Mouse (Mus musculus) intestine, embryonic 14.5 days (tissue): ENCODE measurements around the gene Naa80. TPM values are rescaled to one million over a fixed set of nuclear protein-coding genes. Genes with fewer than 3 reads are reported as not detected.

Experiments used
- ATAC-seq: fragments of 200-750 bp; cut with Nextera tagmentation; replicated peaks from 2 replicates; pipeline ENCODE4 v1.8.0; 2017; ENCODE audit warnings: low read depth, moderate number of reproducible peaks, moderate TSS enrichment, moderate library complexity; ENCODE audit not compliant: low FRiP score, low TSS enrichment
- DNase-seq: peaks from one replicate; pipeline ENCODE4 v3.0.0-alpha.2; 2018; ENCODE audit warnings: low spot score
- H3K27ac ChIP-seq: fragments of 300-500 bp; sonication (generic); 2 replicates; pipeline ENCODE4 v1.5.1; 2014; ENCODE audit warnings: low read depth, mild to moderate bottlenecking, control low read depth
- H3K27me3 ChIP-seq: fragments of 300-500 bp; sonication (generic); replicated peaks from 2 replicates; pipeline ENCODE4 v1.6.1; 2014; ENCODE audit warnings: low read length, control low read depth; ENCODE audit not compliant: control insufficient read depth, insufficient read depth
- H3K36me3 ChIP-seq: fragments of 300-500 bp; sonication (generic); 2 replicates; pipeline ENCODE4 v1.6.1; 2014; ENCODE audit warnings: low read length, control low read depth; ENCODE audit not compliant: control insufficient read depth, insufficient read depth
- H3K4me1 ChIP-seq: fragments of 300-500 bp; sonication (generic); replicated peaks from 2 replicates; pipeline ENCODE4 v1.6.1; 2014; ENCODE audit warnings: low read length, control low read depth, mixed read lengths; ENCODE audit not compliant: control insufficient read depth, insufficient read depth
- H3K4me2 ChIP-seq: fragments of 300-500 bp; sonication (generic); 2 replicates; pipeline ENCODE4 v1.6.1; 2014; ENCODE audit warnings: low read length
- H3K4me3 ChIP-seq: fragments of 300-500 bp; sonication (generic); 2 replicates; pipeline ENCODE4 v1.5.1; 2014; ENCODE audit warnings: low read depth, low read length, control low read depth, mixed read lengths
- H3K9ac ChIP-seq: fragments of 300-500 bp; sonication (generic); 2 replicates; pipeline ENCODE4 v1.6.1; 2014; ENCODE audit warnings: mild to moderate bottlenecking, low read length
- H3K9me3 ChIP-seq: fragments of 300-500 bp; sonication (generic); 2 replicates; pipeline ENCODE4 v1.6.1; 2016; ENCODE audit warnings: low read length, control low read depth; ENCODE audit not compliant: control insufficient read depth
- WGBS: fragments of 180-500 bp; shearing (Covaris S2); extraction: QIAGEN DNeasy Blood & Tissue Kit; methylation state at CpG from one replicate; pipeline ENCODE4 v1.1.7; 2014; 5-methylcytosine and 5-hydroxymethylcytosine counted together
- polyA plus RNA-seq: library from polyadenylated mRNA; unstranded; fragments of >200 nt; fragmentation: Nextera tagmentation; extraction: Ambion mirVana; gene quantifications from 2 replicates; pipeline ENCODE4 v1.2.1, GENCODE M21; 2014

The Naa80 gene
- polyA plus RNA-seq = 14.7 and 19.6 TPM in 2 replicates

DNA sequence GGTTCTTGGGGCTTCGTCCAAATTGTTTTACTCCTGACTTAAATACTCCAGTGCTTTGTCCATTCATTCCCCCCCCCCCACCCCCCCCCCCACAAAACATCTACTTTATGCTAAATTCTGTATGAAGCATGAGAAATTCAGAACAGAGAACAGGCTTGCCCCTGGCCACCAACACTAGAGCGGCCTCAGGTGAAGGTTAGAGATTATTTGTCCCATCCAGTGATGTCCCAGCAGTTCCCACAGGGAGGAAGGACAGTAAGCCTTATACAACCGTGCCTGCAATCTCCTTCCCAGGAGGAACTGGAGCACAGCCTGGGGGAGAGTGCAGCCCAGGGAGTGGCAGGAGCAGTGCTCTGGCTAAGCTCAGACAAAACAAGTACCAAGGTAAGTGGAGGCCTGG, at the start of gene Naa80:
Gene Naa80 (plus strand): TSS at position 301 of the 400 bp plus-strand sequence.
- peaks cover 7% of the 10 kb centered on the region for H3K4me1 ChIP-seq
- H3K27ac ChIP-seq = no peak within 1 kb of the TSS
- WGBS = 75% methylated on average over 3 of the region's 3 CpGs
- H3K9ac ChIP-seq = no peak within 1 kb of the TSS
- no peaks in the 10 kb centered on the region for H3K9me3 ChIP-seq
- no peaks in the 10 kb centered on the region for H3K27me3 ChIP-seq
- H3K4me3 ChIP-seq = no peak within 1 kb of the TSS
- ATAC-seq (no peak), DNase-seq (no peak)
- 0 out of 2 replicates have a peak within 1 kb of the TSS, but pooled peaks have one; percentile 7 for H3K4me2 ChIP-seq
- peaks cover 14% of the 10 kb centered on the region for H3K36me3 ChIP-seq

DNA sequence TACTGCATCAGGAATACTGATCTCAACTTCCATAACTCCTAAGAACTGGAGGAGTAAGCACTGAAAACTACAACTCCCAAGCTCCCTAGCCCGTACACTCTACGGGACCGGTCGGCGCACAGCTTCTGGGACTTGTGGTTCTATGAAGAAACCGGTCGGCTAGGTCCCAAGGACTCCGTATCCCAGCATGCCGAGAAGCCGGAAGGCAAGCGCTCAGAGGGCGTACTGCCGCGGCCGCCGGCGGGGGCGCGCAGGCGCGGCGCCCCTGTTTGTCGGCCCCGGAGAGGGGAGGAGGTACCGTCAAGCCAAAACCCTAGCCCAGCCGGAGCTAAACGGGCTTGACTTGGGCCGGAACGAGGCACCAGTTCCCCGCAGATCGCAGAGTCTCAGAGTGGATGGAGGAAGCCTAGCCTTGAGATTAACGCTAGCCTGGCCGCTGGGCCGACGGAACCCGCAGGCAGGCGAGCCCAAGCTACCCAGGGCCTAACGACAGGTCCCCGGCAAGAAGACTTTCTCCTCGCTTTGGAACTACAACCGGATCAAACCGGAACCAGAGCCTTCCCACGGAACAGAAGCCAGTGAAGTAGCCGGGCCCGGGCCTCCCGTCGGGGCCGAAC, 44.8 kb upstream of the Naa80 start, which contains the start of gene Tmem115:
Gene Tmem115 (plus strand): TSS at position 155 of the 617 bp plus-strand sequence.
- ATAC-seq = peak; percentile 97
- H3K36me3 ChIP-seq = peaks cover 23% of the 10 kb centered on the region
- peak within 1 kb of the TSS; percentile 87 for H3K9ac ChIP-seq

DNA sequence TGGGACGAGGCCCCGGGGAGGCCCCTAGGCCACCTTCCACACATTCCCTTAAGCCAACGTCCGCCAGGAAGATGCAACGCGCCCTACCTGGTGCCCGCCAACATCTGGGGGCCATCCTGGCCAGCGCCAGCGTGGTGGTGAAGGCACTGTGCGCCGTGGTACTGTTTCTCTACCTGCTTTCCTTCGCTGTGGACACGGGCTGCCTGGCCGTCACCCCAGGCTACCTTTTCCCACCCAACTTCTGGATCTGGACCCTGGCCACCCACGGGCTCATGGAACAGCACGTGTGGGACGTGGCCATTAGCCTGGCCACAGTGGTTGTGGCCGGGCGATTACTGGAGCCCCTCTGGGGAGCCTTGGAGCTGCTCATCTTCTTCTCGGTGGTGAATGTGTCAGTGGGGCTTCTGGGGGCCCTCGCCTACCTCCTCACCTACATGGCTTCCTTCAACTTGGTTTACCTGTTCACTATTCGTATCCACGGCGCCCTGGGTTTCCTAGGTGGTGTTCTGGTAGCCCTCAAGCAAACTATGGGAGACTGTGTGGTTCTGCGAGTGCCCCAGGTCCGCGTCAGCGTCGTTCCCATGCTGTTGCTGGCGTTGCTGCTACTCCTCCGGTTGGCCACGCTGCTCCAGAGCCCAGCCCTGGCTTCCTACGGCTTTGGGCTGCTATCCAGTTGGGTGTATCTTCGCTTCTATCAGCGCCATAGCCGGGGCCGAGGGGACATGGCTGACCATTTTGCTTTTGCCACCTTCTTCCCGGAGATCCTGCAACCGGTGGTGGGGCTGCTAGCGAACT, 44.1 kb upstream of the Naa80 start:
- under 1% methylated on average over 40 of the region's 40 CpGs for WGBS
- Histone ChIP-seq H3K27ac (peak overlapping the region; percentile 67), H3K4me2 (peak overlapping the region; percentile 96), H3K9me3 (no peaks in the 10 kb centered on the region), H3K27me3 (no peaks in the 10 kb centered on the region), H3K4me3 (peak overlapping the region; percentile 78), H3K36me3 (peaks cover 30% of the 10 kb centered on the region), H3K9ac (peak overlapping the region; percentile 87), H3K4me1 (peaks cover 21% of the 10 kb centered on the region)
- DNase-seq (no peak), ATAC-seq (no peak)

More for the DNA sequence above, 44.8 kb upstream of the Naa80 start, which contains the start of gene Tmem115:
- Histone ChIP-seq H3K27me3 (no peaks in the 10 kb centered on the region), H3K27ac (peak within 1 kb of the TSS; percentile 67), H3K4me2 (peak within 1 kb of the TSS; percentile 96), H3K4me3 (peak within 1 kb of the TSS; percentile 78), H3K9me3 (no peaks in the 10 kb centered on the region), H3K4me1 (peaks cover 21% of the 10 kb centered on the region)
- peak; percentile 91 for DNase-seq
- WGBS = under 1% methylated on average over 48 of the region's 48 CpGs

DNA sequence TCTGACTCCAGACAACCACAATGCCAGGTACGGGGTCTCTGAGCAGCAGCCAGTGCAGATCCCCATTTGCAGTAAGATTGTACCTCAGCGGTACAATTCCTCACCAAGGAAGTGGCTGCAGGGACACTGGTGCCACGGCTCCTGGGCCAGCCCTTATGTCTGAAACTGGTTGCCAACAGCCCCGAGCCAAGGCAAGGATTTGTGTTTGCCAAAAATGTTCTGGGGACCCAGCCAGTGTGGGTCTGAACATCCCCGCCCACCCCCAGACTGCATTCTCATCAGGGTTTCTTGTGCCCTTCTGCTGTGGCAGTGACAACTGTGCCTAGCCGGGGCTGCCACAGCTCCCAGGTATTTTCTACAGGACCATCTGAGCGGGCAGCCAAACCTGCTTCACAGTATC, 40.5 kb upstream of the Naa80 start:
- WGBS = 94% methylated on average over 7 of the region's 7 CpGs
- DNase-seq = no peak
- H3K27me3 ChIP-seq = no peaks in the 10 kb centered on the region

DNA sequence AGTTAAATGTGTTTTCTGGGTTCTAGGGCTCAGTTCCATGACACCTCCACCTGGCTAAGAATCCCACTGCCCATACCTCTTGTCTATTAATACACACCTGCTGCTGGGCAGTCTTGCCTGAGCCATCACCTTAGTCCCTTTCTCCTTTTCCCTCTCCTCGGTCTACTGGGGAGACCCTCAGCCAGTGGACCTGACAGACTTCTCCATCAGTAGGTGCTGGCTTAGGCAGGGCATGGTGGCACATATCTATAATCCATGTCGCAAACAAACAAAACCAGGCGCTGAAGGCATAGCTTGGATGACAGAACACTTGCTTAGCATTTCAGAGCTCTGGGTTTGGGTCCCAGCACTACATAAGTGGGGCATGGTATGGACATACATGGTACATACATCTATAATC, 40.0 kb upstream of the Naa80 start:
- Histone ChIP-seq H3K9me3 (no peaks in the 10 kb centered on the region), H3K27me3 (no peaks in the 10 kb centered on the region), H3K4me3 (no peak overlapping the region), H3K4me2 (no peak overlapping the region), H3K9ac (no peak overlapping the region), H3K4me1 (peaks cover 33% of the 10 kb centered on the region), H3K36me3 (peaks cover 40% of the 10 kb centered on the region), H3K27ac (no peak overlapping the region)
- no peak for ATAC-seq
- DNase-seq = no peak
- WGBS = 93% methylated on average over 3 of the region's 3 CpGs

More for the DNA sequence above, 40.5 kb upstream of the Naa80 start:
- ATAC-seq = no peak
- Histone ChIP-seq H3K4me1 (peaks cover 33% of the 10 kb centered on the region), H3K9me3 (no peaks in the 10 kb centered on the region), H3K4me2 (no peak overlapping the region), H3K36me3 (peaks cover 36% of the 10 kb centered on the region), H3K4me3 (no peak overlapping the region), H3K27ac (no peak overlapping the region), H3K9ac (no peak overlapping the region)

DNA sequence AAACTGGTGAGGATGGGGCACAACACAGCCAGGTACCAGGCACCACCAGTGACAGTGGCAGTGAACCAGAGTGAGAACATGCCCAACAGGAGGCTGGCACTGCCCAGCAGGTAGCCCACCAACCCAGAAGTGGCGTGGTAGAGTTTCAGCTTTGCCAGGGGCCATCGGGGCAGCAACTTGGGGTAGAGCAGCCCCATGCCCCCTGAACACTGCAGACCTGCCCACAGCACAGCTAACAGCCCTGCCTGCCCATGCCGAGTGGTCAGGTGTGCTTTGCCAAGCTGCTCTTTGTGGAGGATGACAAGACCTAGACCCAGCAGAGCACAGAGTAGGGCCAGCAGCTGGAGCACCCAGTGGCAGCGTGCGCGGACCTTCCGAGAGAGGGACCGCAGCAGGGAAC, 38.7 kb upstream of the Naa80 start:
- Histone ChIP-seq H3K9ac (no peak overlapping the region), H3K9me3 (no peaks in the 10 kb centered on the region), H3K36me3 (peaks cover 51% of the 10 kb centered on the region), H3K4me2 (no peak overlapping the region), H3K27me3 (no peaks in the 10 kb centered on the region), H3K4me3 (no peak overlapping the region), H3K4me1 (peaks cover 33% of the 10 kb centered on the region), H3K27ac (no peak overlapping the region)
- 93% methylated on average over 8 of the region's 8 CpGs for WGBS
- ATAC-seq (no peak), DNase-seq (no peak)

DNA sequence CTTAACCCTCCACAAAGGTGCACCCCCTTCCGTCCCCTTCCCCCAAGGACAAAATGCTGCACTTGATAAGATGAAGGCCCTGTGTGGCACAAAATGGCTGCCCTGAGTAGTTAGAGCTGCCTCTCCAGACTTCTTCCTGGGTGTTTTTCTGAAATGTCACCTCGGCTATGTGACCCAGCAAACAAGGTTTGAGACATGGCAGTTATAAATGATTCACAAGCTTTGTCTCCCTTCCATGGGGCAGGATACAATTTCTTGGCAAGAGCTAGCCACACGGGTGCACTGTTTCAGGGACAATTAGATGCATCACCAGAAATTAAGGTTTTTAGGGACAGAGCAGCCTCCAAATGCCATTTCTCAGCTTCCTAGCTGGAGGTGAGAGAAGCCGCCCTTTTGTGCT, 38.3 kb upstream of the Naa80 start:
- H3K4me3 ChIP-seq = no peak overlapping the region
- WGBS = 64% methylated on average over 4 of the region's 4 CpGs

DNA sequence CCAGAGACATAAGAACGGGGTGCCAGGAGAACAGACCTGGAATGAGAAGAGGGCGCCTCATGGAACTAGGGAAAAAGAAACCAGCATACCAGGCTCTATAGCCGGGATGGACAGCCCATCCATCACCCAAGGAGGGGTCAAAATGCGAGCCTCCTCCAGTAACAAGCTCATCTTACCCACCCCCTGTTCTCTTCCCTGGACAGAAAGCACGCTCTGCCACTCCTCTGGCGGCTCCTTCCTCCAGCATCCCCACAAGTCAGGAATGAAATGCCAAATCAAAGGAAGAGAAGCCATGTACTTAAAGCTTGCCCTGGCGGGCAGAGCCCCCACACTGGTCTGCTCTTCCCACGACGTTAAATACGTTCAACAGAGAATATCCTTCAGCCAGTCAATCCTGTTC, 37.7 kb upstream of the Naa80 start:
- H3K4me3 ChIP-seq = peak overlapping the region; percentile 87
- no peak overlapping the region for H3K9ac ChIP-seq
- DNase-seq (no peak), ATAC-seq (no peak)
- 31% methylated on average over 10 of the region's 10 CpGs for WGBS
- peaks cover 57% of the 10 kb centered on the region for H3K36me3 ChIP-seq
- H3K27ac ChIP-seq = no peak overlapping the region
- no peaks in the 10 kb centered on the region for H3K27me3 ChIP-seq
- peaks cover 26% of the 10 kb centered on the region for H3K4me1 ChIP-seq
- no peaks in the 10 kb centered on the region for H3K9me3 ChIP-seq
- peak overlapping the region; percentile 97 for H3K4me2 ChIP-seq

More for the DNA sequence above, 38.3 kb upstream of the Naa80 start:
- no peak for ATAC-seq
- Histone ChIP-seq H3K4me2 (no peak overlapping the region), H3K9ac (no peak overlapping the region), H3K4me1 (peaks cover 32% of the 10 kb centered on the region), H3K36me3 (peaks cover 56% of the 10 kb centered on the region), H3K27ac (no peak overlapping the region), H3K9me3 (no peaks in the 10 kb centered on the region), H3K27me3 (no peaks in the 10 kb centered on the region)
- no peak for DNase-seq
